Mouse (Mus musculus) layer of hippocampus, adult 18-20 months (tissue): ENCODE measurements at regions not wholly inside any gene's neighbourhood (a gene's known extent, or its start where the extent isn't known, plus 50 kb on each side); places are given as distances from the start of the nearest gene placed in this dataset.
"Not testable (repeated sequence)": the region's sequence is repeated elsewhere in the genome, so short reads cannot be mapped to it uniquely, and the experiment has no call there.

Source experiments
- DNase-seq, 2 experiments: peaks; one replicate each; pipeline ENCODE4 v3.0.0; 2022; ENCODE audit warnings: low spot score in 2 of 2

DNA sequence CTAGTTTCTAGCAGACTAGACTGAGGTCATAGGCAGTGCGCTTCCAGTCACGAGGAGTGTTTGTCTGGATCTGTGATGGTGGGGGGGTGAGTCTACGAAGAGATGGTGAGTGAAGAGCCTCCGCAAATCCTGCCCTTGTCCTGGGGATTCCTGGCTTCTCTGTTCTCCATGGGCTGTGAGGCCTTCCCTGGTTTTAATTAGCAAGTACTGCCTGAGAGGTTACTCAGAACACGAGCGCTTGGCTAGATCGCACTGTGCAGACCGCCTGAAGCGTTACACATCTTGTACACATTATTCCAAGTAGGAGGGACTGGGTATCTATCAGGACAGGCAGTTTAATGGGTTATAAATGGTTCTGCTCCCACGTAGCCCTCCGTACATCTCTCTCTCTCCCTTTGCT lies 76.9 kb downstream of the Cpn2 start:
- no peak for DNase-seq

GRCm38 (mm10) chr16:30190935-30191514 lies 76.3 kb downstream of the Cpn2 start:
- no peak for DNase-seq

GRCm38 (mm10) chr16:30193294-30194261 lies 73.7 kb downstream of the Cpn2 start:
- no peak for DNase-seq

DNA sequence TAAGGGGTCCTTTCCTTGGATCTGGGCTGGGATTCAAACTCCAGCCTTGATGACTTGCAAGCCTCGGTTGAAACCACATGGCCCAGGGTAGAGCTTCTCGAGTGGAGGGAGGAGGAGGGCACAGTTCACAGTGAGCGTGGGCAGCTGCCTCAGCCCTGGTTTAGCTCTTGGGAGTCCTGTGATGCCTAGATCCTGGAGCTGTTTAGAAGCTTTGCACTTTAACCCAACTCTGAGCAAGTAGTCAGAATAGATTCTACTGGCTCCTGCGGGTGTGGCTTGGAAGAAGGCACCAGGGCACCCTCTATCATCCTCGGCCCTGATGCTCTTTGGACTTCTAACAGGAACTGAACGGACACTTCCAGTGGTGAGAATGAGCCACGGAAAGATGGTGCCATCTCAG lies 72.5 kb downstream of the Cpn2 start:
- no peak for DNase-seq

DNA sequence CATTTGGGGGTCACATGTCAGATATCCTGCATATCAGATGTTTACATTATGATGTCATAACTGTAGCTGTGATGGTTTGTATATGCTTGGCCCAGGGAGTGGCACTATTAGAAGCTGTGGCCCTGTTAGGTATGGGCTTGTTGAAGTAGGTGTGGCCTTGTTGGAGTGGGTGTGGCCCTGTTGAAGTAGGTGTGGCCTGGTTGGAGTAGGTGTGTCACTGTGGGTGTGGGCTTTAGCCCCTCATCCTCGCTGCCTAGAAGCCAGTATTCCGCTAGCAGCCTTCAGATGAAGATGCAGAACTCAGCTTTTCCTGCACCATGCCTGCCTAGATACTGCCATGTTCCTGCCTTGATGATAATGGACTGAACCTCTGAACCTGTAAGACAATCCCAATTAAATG lies 71.4 kb downstream of the Cpn2 start:
- not testable (repeated sequence) for DNase-seq

GRCm38 (mm10) chr16:30197351-30197750 lies 69.9 kb downstream of the Cpn2 start:
- no peak for DNase-seq

DNA sequence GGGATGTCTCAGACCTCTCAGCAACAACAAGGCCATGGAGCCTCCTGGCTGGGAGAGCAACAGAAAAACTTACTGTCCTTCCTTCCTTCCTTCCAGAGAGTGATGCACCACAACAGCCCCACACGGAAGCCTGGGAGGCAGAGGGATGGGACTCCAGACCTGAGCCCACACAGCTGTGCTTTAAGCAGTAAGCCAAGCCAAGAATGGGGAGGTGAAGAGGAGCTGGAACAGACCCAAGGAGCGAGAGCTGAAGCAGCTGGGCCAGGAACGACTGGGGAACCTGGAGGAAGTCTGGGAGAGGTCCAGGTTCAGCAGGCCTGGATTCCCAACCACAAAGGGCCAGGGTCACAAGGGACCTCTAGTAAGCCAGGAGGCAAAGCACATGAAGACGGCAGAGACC lies 67.5 kb downstream of the Cpn2 start:
- no peak for DNase-seq

DNA sequence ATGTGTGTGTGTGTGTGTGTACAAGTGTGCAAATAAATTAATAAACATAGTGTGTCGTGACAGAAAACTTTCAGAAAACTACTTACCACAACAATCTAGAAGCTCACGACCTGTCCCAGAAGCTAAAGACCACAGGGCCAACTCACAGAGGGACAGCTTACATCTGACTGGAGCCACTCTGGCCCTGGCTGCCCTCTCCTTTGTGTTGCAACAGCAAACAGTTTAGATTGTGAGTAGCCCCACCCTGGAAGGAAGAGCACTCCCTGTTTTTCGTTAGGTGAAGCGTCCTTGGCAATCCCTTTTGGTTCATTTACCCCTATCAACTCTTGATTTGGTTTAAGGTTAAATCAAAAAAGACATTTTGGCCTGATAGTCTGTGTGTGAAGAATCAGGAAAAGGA lies 63.2 kb downstream of the Cpn2 start:
- no peak for DNase-seq

- DNase-seq, result no peak
Observed at GRCm38 (mm10) chr16:30205314-30205815, 61.9 kb downstream of the Cpn2 start.

- DNase-seq, result no peak
Observed at GRCm38 (mm10) chr16:30205816-30206356, 61.4 kb downstream of the Cpn2 start.
